ENCODE assay signal across 15 mouse cellular contexts in the genomic region with DNA sequence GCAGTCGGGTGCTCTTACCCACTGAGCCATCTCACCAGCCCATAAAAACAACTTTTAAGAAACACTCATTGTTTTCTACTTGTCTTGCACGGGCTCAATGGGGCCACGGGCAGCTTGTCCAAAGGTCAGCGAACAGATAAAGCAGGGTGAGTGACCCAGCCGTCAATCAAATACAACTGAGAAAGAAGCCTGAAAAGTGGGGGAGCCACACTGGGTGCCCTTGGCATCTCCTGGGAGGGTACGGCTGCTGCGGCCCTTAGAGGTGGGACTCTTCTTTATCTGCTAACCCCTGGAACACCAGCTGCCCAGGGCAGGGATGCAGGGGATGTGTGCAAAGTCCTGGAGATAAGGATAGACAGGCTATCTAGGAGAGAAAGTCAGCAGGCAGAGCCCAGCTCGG. TPM values are rescaled to one million over a fixed set of nuclear protein-coding genes. Genes with fewer than 3 reads are reported as not detected.
A peak's percentile ranks its signal among the peaks of the same experiment; 100 is the strongest.
DNase-seq lines count a peak whose midpoint lies in the region; ATAC-seq and TF ChIP-seq lines count a peak whose summit lies in the region.
"Had no signal": no experiment of that assay in that cellular context is flagged by ENCODE, and none has a peak within 500 bp of the region (broad histone marks: within the 10 kb centered on the region; RNA-seq: fewer than 3 reads in every experiment).

No protein-coding gene starts in this region.

- peak; percentile 50; the same call in 1 of the 2 replicates for ATAC-seq in erythroblast, adult 5-6 weeks (replicated peaks; ENCODE audit: low FRiP score, poor library complexity, severe bottlenecking)
- ATAC-seq in kidney, embryonic 16.5 days (ENCODE audit: low FRiP score, low TSS enrichment), result no peak
- ATAC-seq in liver, embryonic 16.5 days (ENCODE audit: low read depth), result peak; percentile 67
- no peak for ATAC-seq in forebrain, embryonic 11.5 days (replicated peaks; ENCODE audit: low FRiP score)
- ATAC-seq: lung, postnatal 0 days; midbrain, embryonic 16.5 days; Patski had no signal

- H3K4me3 ChIP-seq in MEL (ENCODE audit: control insufficient read depth in 1 of 2, insufficient read depth in 1 of 2, low read depth in 2 of 2, low read length in 2 of 2), result no peak overlapping the region
- H3K4me3 ChIP-seq in kidney, embryonic 16.5 days (ENCODE audit: low read length), result no peak overlapping the region
- no peak overlapping the region for H3K4me3 ChIP-seq in liver, embryonic 16.5 days (ENCODE audit: low read depth, low read length)
- no peak overlapping the region for H3K4me3 ChIP-seq in forebrain, embryonic 11.5 days (ENCODE audit: low read depth, low read length)
- H3K4me3 ChIP-seq: hindbrain, embryonic 15.5 days; limb, embryonic 10.5 days; neural tube, embryonic 13.5 days had no signal

- TF ChIP-seq CTCF in MEL (IDR thresholded peaks at IDR 0.05 in 2 of 3, conservative IDR thresholded peaks at IDR 0.05 in 1 of 3; ENCODE audit: control insufficient read depth in 1 of 3, insufficient read depth in 1 of 3, low read depth in 2 of 3, low read length in 3 of 3, poor library complexity in 1 of 3, severe bottlenecking in 1 of 3), result no peak

- H3K27me3 ChIP-seq in MEL (ENCODE audit: control insufficient read depth in 1 of 2, insufficient read depth in 2 of 2, low read length in 2 of 2), result no peaks in the 10 kb centered on the region
- no peaks in the 10 kb centered on the region for H3K27me3 ChIP-seq in kidney, embryonic 16.5 days (ENCODE audit: insufficient read depth, low read length)
- no peaks in the 10 kb centered on the region for H3K27me3 ChIP-seq in liver, embryonic 16.5 days (ENCODE audit: control insufficient read depth, insufficient read depth, low read depth, low read length)
- H3K27me3 ChIP-seq in forebrain, embryonic 11.5 days (ENCODE audit: control insufficient read depth, insufficient read depth, low read length), result no peaks in the 10 kb centered on the region
- H3K27me3 ChIP-seq: hindbrain, embryonic 15.5 days; neural tube, embryonic 13.5 days; Patski had no signal

- no peak overlapping the region for H3K27ac ChIP-seq in MEL (ENCODE audit: control insufficient read depth, low read depth, low read length)
- 0 out of 2 replicates have a peak overlapping the region, but pooled peaks have one; percentile 7 for H3K27ac ChIP-seq in kidney, embryonic 16.5 days (ENCODE audit: low read length)
- peak overlapping the region; percentile 13 for H3K27ac ChIP-seq in liver, embryonic 16.5 days (ENCODE audit: low read length)
- H3K27ac ChIP-seq in forebrain, embryonic 11.5 days (ENCODE audit: low read depth, low read length), result no peak overlapping the region
- H3K27ac ChIP-seq: hindbrain, embryonic 15.5 days; limb, embryonic 10.5 days; neural tube, embryonic 13.5 days had no signal

- H3K9me3 ChIP-seq in MEL (replicated peaks; ENCODE audit: insufficient read depth, low read length), result no peaks in the 10 kb centered on the region
- no peaks in the 10 kb centered on the region for H3K9me3 ChIP-seq in kidney, embryonic 16.5 days (ENCODE audit: low read length)
- H3K9me3 ChIP-seq in liver, embryonic 16.5 days (replicated peaks; ENCODE audit: control insufficient read depth, low read length), result no peaks in the 10 kb centered on the region
- no peaks in the 10 kb centered on the region for H3K9me3 ChIP-seq in forebrain, embryonic 11.5 days (ENCODE audit: control insufficient read depth, low read length)
- H3K9me3 ChIP-seq: hindbrain, embryonic 15.5 days; limb, embryonic 10.5 days; neural tube, embryonic 13.5 days had no signal

- no peaks in the 10 kb centered on the region for H3K79me2 ChIP-seq in MEL (ENCODE audit: control insufficient read depth, insufficient read depth, low read length, poor library complexity)

- TF ChIP-seq EP300 in MEL (IDR thresholded peaks at IDR 0.05; ENCODE audit: low read depth in 1 of 2, low read length in 2 of 2), result 0 out of 4 replicates have a peak, but pooled peaks of 1 of the 2 experiments have one; percentile 14

- H3K36me3 ChIP-seq in MEL (ENCODE audit: control insufficient read depth in 1 of 2, insufficient read depth in 2 of 2, low read length in 2 of 2), result peaks cover 0 to 6% of the 10 kb centered on the region in 2 experiments; a peak in 2 of 4 replicates
- H3K36me3 ChIP-seq in kidney, embryonic 16.5 days (ENCODE audit: insufficient read depth, low read length), result no peaks in the 10 kb centered on the region
- H3K36me3 ChIP-seq in liver, embryonic 16.5 days (ENCODE audit: control insufficient read depth, insufficient read depth), result no peaks in the 10 kb centered on the region
- no peaks in the 10 kb centered on the region for H3K36me3 ChIP-seq in forebrain, embryonic 11.5 days (ENCODE audit: control insufficient read depth, insufficient read depth, low read length)
- H3K36me3 ChIP-seq: hindbrain, embryonic 15.5 days; limb, embryonic 10.5 days; neural tube, embryonic 13.5 days had no signal

- TF ChIP-seq RAD21 in MEL (IDR thresholded peaks at IDR 0.05; ENCODE audit: low read depth, low read length), result no peak

- H3K9ac ChIP-seq in MEL (ENCODE audit: control insufficient read depth, low read depth, low read length, poor library complexity, severe bottlenecking), result no peak overlapping the region
- no peak overlapping the region for H3K9ac ChIP-seq in kidney, embryonic 16.5 days (replicated peaks; ENCODE audit: low read length)
- no peak overlapping the region for H3K9ac ChIP-seq in liver, embryonic 16.5 days (ENCODE audit: low read depth, low read length)
- H3K9ac ChIP-seq in forebrain, embryonic 11.5 days (ENCODE audit: low read length), result no peak overlapping the region
- H3K9ac ChIP-seq: hindbrain, embryonic 15.5 days; neural tube, embryonic 13.5 days had no signal

- WGBS in kidney, embryonic 16.5 days, result 73% methylated on average over 8 of the region's 8 CpGs
- WGBS in liver, embryonic 16.5 days (ENCODE audit: insufficient replicate concordance), result 40% methylated on average over 8 of the region's 8 CpGs
- 65% methylated on average over 8 of the region's 8 CpGs for WGBS in forebrain, embryonic 11.5 days

- H3K4me1 ChIP-seq in MEL (ENCODE audit: control insufficient read depth in 1 of 2, insufficient read depth in 2 of 2, low read length in 2 of 2), result peaks cover 0 to 8% of the 10 kb centered on the region in 2 experiments; a peak in 3 of 4 replicates
- H3K4me1 ChIP-seq in kidney, embryonic 16.5 days (ENCODE audit: insufficient read depth, low read length), result peaks cover 9% of the 10 kb centered on the region
- peaks cover 16% of the 10 kb centered on the region for H3K4me1 ChIP-seq in liver, embryonic 16.5 days (ENCODE audit: control insufficient read depth, low read depth, low read length)
- H3K4me1 ChIP-seq in forebrain, embryonic 11.5 days (replicated peaks; ENCODE audit: control insufficient read depth, insufficient read depth, low read length), result no peaks in the 10 kb centered on the region
- H3K4me1 ChIP-seq: hindbrain, embryonic 15.5 days; limb, embryonic 10.5 days; neural tube, embryonic 13.5 days had no signal

- TF ChIP-seq POLR2A in MEL (IDR thresholded peaks at IDR 0.05; ENCODE audit: control insufficient read depth in 1 of 2, insufficient read depth in 1 of 2, low read depth in 1 of 2, low read length in 2 of 2, poor library complexity in 1 of 2), result no peak

- no peak overlapping the region for H3K4me2 ChIP-seq in kidney, embryonic 16.5 days (replicated peaks; ENCODE audit: low read depth, low read length)
- no peak overlapping the region for H3K4me2 ChIP-seq in liver, embryonic 16.5 days (ENCODE audit: low read depth, low read length)
- H3K4me2 ChIP-seq in forebrain, embryonic 11.5 days (ENCODE audit: low read depth, low read length, severe bottlenecking), result no peak overlapping the region
- H3K4me2 ChIP-seq: hindbrain, embryonic 15.5 days; neural tube, embryonic 13.5 days had no signal

- DNase-seq in MEL (ENCODE audit: low read depth, low spot score), result peak; percentile 30
- no peak for DNase-seq in urinary bladder, postnatal 36 days (ENCODE audit: low spot score in 2 of 2)
- DNase-seq in forebrain, embryonic 11.5 days (ENCODE audit: low spot score), result no peak
- DNase-seq in lung, postnatal 10 days, result no peak
- DNase-seq: adrenal gland, adult 8-10 months; thymus, postnatal 36 days had no signal

TF ChIP-seq in MEL, 35 proteins besides CTCF, POLR2A, EP300 and RAD21:
- no peak for TF ChIP-seq USF1 (IDR thresholded peaks at IDR 0.05; ENCODE audit: low read depth, low read length)
- TF ChIP-seq MYC (IDR thresholded peaks at IDR 0.05; ENCODE audit: low read depth, low read length), result no peak
- no peak for TF ChIP-seq MYB (IDR thresholded peaks at IDR 0.05; ENCODE audit: low read depth, low read length)
- no peak for TF ChIP-seq RCOR1 (IDR thresholded peaks at IDR 0.05; ENCODE audit: low read depth, low read length)
- no peak for TF ChIP-seq E2F4 (IDR thresholded peaks at IDR 0.05; ENCODE audit: borderline replicate concordance, low read depth, low read length)
- peak; percentile 42; the same call in 1 of the 2 replicates for TF ChIP-seq TAL1 (IDR thresholded peaks at IDR 0.05; ENCODE audit: low read length)
- no peak for TF ChIP-seq POLR2AphosphoS2 (IDR thresholded peaks at IDR 0.05; ENCODE audit: low read length)
- peak; percentile 80 for TF ChIP-seq TBP (IDR thresholded peaks at IDR 0.05; ENCODE audit: low read depth, low read length)
- TF ChIP-seq NELFE (IDR thresholded peaks at IDR 0.05; ENCODE audit: low read depth, low read length), result no peak
- no peak for TF ChIP-seq BHLHE40 (IDR thresholded peaks at IDR 0.05; ENCODE audit: borderline replicate concordance, low read depth, low read length)
- TF ChIP-seq GABPA (IDR thresholded peaks at IDR 0.05; ENCODE audit: low read depth, low read length), result no peak
- TF ChIP-seq HCFC1 (IDR thresholded peaks at IDR 0.05; ENCODE audit: low read depth, low read length), result no peak

RNA-seq across cellular contexts. Expression of a gene that starts 19.9 kb away (rescaled TPM):
- total RNA-seq in MEL (2012; rRNA removed), result 11.1 and 12.5 TPM in 2 replicates
- polyA plus RNA-seq in MEL (2012; ENCODE audit: insufficient read depth in 1 of 2, insufficient read length in 2 of 2, low read depth in 1 of 2, low replicate concordance in 2 of 2, missing spikeins in 1 of 2), result 10 to 100 TPM in 1 of 2 experiments, not detected in 1; 21.0 TPM
- total RNA-seq in erythroblast, adult 5-6 weeks (2015; ENCODE audit: low replicate concordance), result 6.1 and 9.4 TPM in 2 replicates
- 6.2 and 7.4 TPM in 2 replicates for total RNA-seq in erythroblast, adult 5-6 weeks (2017; ENCODE audit: low replicate concordance)
- 58.0 and 65.6 TPM in 2 replicates for polyA plus RNA-seq in kidney, embryonic 16.5 days (2015; fragmentation: Nextera tagmentation; extraction: Ambion mirVana)
- polyA plus RNA-seq in liver, embryonic 16.5 days (2015; fragmentation: Nextera tagmentation; extraction: Ambion mirVana), result 18.4 and 19.3 TPM in 2 replicates
- polyA plus RNA-seq in forebrain, embryonic 11.5 days (2014; fragmentation: Nextera tagmentation; extraction: Ambion mirVana), result 65.8 and 70.0 TPM in 2 replicates

Comparison
In these comparisons a context has a peak if more than half of its experiments do, and no peak if none do; other contexts are left out.
1. H3K27ac ChIP-seq: peak in kidney, embryonic 16.5 days (single experiment) and liver, embryonic 16.5 days (single experiment); none in MEL (single experiment) and forebrain, embryonic 11.5 days (single experiment).
2. ATAC-seq: peak in erythroblast, adult 5-6 weeks (single experiment) and liver, embryonic 16.5 days (single experiment); none in kidney, embryonic 16.5 days (single experiment) and forebrain, embryonic 11.5 days (single experiment).